Mouse (Mus musculus): ENCODE data around the gene Best2.

DNA sequence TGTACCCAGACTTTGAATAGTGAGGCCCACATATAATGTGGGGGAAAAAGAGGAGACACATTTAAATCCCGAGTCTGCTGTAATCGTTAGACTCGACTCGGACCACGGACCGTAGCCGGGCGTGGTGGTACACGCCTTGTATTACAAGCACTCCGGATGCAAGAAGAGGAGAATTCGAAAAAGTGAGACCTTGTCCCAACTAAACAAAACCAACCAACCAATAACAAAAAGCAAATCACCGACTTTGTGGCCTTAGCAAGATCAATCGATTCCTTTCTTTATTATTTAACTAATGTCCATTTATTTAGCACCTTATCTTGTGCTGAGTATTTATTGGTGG lies 13.2 kb upstream of the Best2 start:
- no peak for TF ChIP-seq JUND (IDR thresholded peaks at IDR 0.05; ENCODE audit: low read depth, low read length)
- TF ChIP-seq TAL1 (IDR thresholded peaks at IDR 0.05; ENCODE audit: low read length) = no peak
- TF ChIP-seq EP300 (IDR thresholded peaks at IDR 0.05; ENCODE audit: low read depth in 1 of 2, low read length in 2 of 2) = no peak
- TF ChIP-seq ZKSCAN1 (IDR thresholded peaks at IDR 0.05; ENCODE audit: low read depth, low read length) = no peak
- TF ChIP-seq CTCF (IDR thresholded peaks at IDR 0.05 in 2 of 3, conservative IDR thresholded peaks at IDR 0.05 in 1 of 3; ENCODE audit: control insufficient read depth in 1 of 3, insufficient read depth in 1 of 3, low read depth in 2 of 3, low read length in 3 of 3, poor library complexity in 1 of 3, severe bottlenecking in 1 of 3) = no peak
- TF ChIP-seq ZNF384 (IDR thresholded peaks at IDR 0.05; ENCODE audit: low read depth, low read length) = no peak
- no peak for TF ChIP-seq POLR2A (IDR thresholded peaks at IDR 0.05; ENCODE audit: control insufficient read depth in 1 of 2, insufficient read depth in 1 of 2, low read depth in 1 of 2, low read length in 2 of 2, poor library complexity in 1 of 2)

Data from MEL (cell line).